Mouse (Mus musculus) midbrain, postnatal 0 days (tissue): ENCODE results near the gene Tmem239. TPM values are rescaled to one million over a fixed set of nuclear protein-coding genes. Genes with fewer than 3 reads are reported as not detected.

ENCODE experiments used
- ATAC-seq: fragments of 200-750 bp; cut with Nextera tagmentation; 2 replicates; pipeline ENCODE4 v1.8.0; 2017; ENCODE audit warnings: moderate number of reproducible peaks, mild to moderate bottlenecking, moderate TSS enrichment, moderate library complexity; ENCODE audit not compliant: low FRiP score
- DNase-seq: peaks from one replicate; pipeline ENCODE4 v3.0.0-alpha.2; 2015; ENCODE audit warnings: low spot score
- H3K27ac ChIP-seq: fragments of 300-500 bp; sonication (generic); 2 replicates; pipeline ENCODE4 v1.5.1; 2014; ENCODE audit warnings: low read depth, mild to moderate bottlenecking, low read length, mixed read lengths
- H3K27me3 ChIP-seq: fragments of 300-500 bp; sonication (generic); 2 replicates; pipeline ENCODE4 v1.6.1; 2014; ENCODE audit warnings: low read length, control low read depth, mixed read lengths; ENCODE audit not compliant: insufficient read depth
- H3K36me3 ChIP-seq: fragments of 300-500 bp; sonication (generic); 2 replicates; pipeline ENCODE4 v1.6.1; 2014; ENCODE audit warnings: low read length, control low read depth, mixed read lengths; ENCODE audit not compliant: insufficient read depth
- H3K4me1 ChIP-seq: fragments of 300-500 bp; sonication (generic); 2 replicates; pipeline ENCODE4 v1.6.1; 2014; ENCODE audit warnings: mild to moderate bottlenecking, control low read depth, antibody characterized with exemption, low read length, mixed read lengths; ENCODE audit not compliant: insufficient read depth
- H3K4me2 ChIP-seq: fragments of 300-500 bp; sonication (generic); 2 replicates; pipeline ENCODE4 v1.6.1; 2014; ENCODE audit warnings: low read depth, mild to moderate bottlenecking, low read length, mixed read lengths; ENCODE audit not compliant: poor library complexity, severe bottlenecking
- H3K4me3 ChIP-seq: fragments of 300-500 bp; sonication (generic); 2 replicates; pipeline ENCODE4 v1.5.1; 2014; ENCODE audit warnings: low read depth, mild to moderate bottlenecking, low read length, moderate library complexity
- H3K9ac ChIP-seq: fragments of 300-500 bp; sonication (generic); replicated peaks from 2 replicates; pipeline ENCODE4 v1.6.1; 2014; ENCODE audit warnings: mild to moderate bottlenecking, low read length, moderate library complexity, mixed read lengths; ENCODE audit not compliant: poor library complexity, severe bottlenecking
- H3K9me3 ChIP-seq: fragments of 300-500 bp; sonication (generic); 2 replicates; pipeline ENCODE4 v1.6.1; 2016; ENCODE audit warnings: low read length, control low read depth
- CTCF ChIP-seq: IDR thresholded peaks from 2 replicates; pipeline ENCODE4 v1.5.1; 2016; ENCODE audit warnings: antibody characterized with exemption, mild to moderate bottlenecking
- WGBS: fragments of 180-500 bp; shearing (Covaris S2); extraction: QIAGEN DNeasy Blood & Tissue Kit; methylation state at CpG from one replicate; pipeline ENCODE4 v1.1.7; 2014; 5-methylcytosine and 5-hydroxymethylcytosine counted together
- polyA plus RNA-seq: library from polyadenylated mRNA; unstranded; fragments of >200 nt; fragmentation: Nextera tagmentation; extraction: Ambion mirVana; gene quantifications from 2 replicates; pipeline ENCODE4 v1.2.1, GENCODE M21; 2015
- total RNA-seq: library from RNA; depleted of rRNA; stranded (reverse); fragments of >200 nt; gene quantifications from 2 replicates; pipeline ENCODE4 v1.2.3, GENCODE M21; 2014; rRNA removed

Tmem239 gene
- total RNA-seq (not detected in 2 replicates), polyA plus RNA-seq (0.12 TPM in 1 of 2 replicates, not detected in the other)

GRCm38 (mm10) chr2:130406178-130406577 is at the start of gene Tmem239:
Gene Tmem239, plus strand, starts transcription at chr2:130406478.
- no peaks in the 10 kb centered on the region for H3K9me3 ChIP-seq
- no peak for ATAC-seq
- no peaks in the 10 kb centered on the region for H3K36me3 ChIP-seq
- no peak for DNase-seq
- H3K9ac ChIP-seq = no peak within 1 kb of the TSS
- WGBS = 80% methylated on average over 2 of the region's 2 CpGs
- no peak for TF ChIP-seq CTCF
- no peak within 1 kb of the TSS for H3K4me3 ChIP-seq
- H3K27me3 ChIP-seq = no peaks in the 10 kb centered on the region
- H3K27ac ChIP-seq = no peak within 1 kb of the TSS
- no peaks in the 10 kb centered on the region for H3K4me1 ChIP-seq
- H3K4me2 ChIP-seq = no peak within 1 kb of the TSS

GRCm38 (mm10) chr2:130357551-130357950 is 48.7 kb upstream of the Tmem239 start:
- no peak overlapping the region for H3K9ac ChIP-seq
- H3K4me1 ChIP-seq = no peaks in the 10 kb centered on the region; the same call in 1 of the 2 replicates
- ATAC-seq = no peak
- no peaks in the 10 kb centered on the region for H3K9me3 ChIP-seq
- no peak for DNase-seq
- H3K27ac ChIP-seq = no peak overlapping the region
- TF ChIP-seq CTCF = no peak
- H3K36me3 ChIP-seq = peaks cover 8% of the 10 kb centered on the region; the same call in 1 of the 2 replicates
- 89% methylated on average over 5 of the region's 5 CpGs for WGBS
- no peak overlapping the region for H3K4me2 ChIP-seq
- H3K27me3 ChIP-seq = peaks cover 19% of the 10 kb centered on the region
- H3K4me3 ChIP-seq = no peak overlapping the region

GRCm38 (mm10) chr2:130358852-130359251 is 47.4 kb upstream of the Tmem239 start:
- TF ChIP-seq CTCF = no peak
- WGBS = 35% methylated on average over 5 of the region's 5 CpGs
- no peak overlapping the region for H3K9ac ChIP-seq
- peaks cover 29% of the 10 kb centered on the region for H3K27me3 ChIP-seq
- ATAC-seq = no peak
- no peak overlapping the region for H3K27ac ChIP-seq
- peaks cover 8% of the 10 kb centered on the region; the same call in 1 of the 2 replicates for H3K36me3 ChIP-seq
- no peak for DNase-seq
- H3K9me3 ChIP-seq = no peaks in the 10 kb centered on the region
- H3K4me2 ChIP-seq = no peak overlapping the region
- no peak overlapping the region for H3K4me3 ChIP-seq
- no peaks in the 10 kb centered on the region; the same call in 1 of the 2 replicates for H3K4me1 ChIP-seq

- Histone ChIP-seq H3K27ac (no peak overlapping the region), H3K9ac (no peak overlapping the region), H3K4me3 (no peak overlapping the region), H3K36me3 (peaks cover 8% of the 10 kb centered on the region; the same call in 1 of the 2 replicates), H3K9me3 (no peaks in the 10 kb centered on the region), H3K4me2 (no peak overlapping the region), H3K4me1 (no peaks in the 10 kb centered on the region; the same call in 1 of the 2 replicates), H3K27me3 (peaks cover 29% of the 10 kb centered on the region)
- ATAC-seq (no peak), DNase-seq (peak; percentile 70)
- peak; percentile 77 for TF ChIP-seq CTCF
- WGBS = 4% methylated on average over 14 of the region's 14 CpGs
These were observed 43.7 kb upstream of the Tmem239 start for GRCm38 (mm10) chr2:130362511-130363026.

GRCm38 (mm10) chr2:130365211-130366094 is 40.8 kb upstream of the Tmem239 start:
- ATAC-seq = peak; percentile 39
- Histone ChIP-seq H3K4me1 (no peaks in the 10 kb centered on the region; the same call in 1 of the 2 replicates), H3K9me3 (no peaks in the 10 kb centered on the region), H3K4me2 (peak overlapping the region; percentile 47), H3K27ac (no peak overlapping the region), H3K27me3 (peaks cover 27% of the 10 kb centered on the region), H3K9ac (0 out of 2 replicates have a peak overlapping the region, but pooled peaks have one; percentile 33), H3K4me3 (peak overlapping the region; percentile 27), H3K36me3 (peaks cover 8% of the 10 kb centered on the region; the same call in 1 of the 2 replicates)
- DNase-seq = peak; percentile 24
- peak; percentile 46 for TF ChIP-seq CTCF
- 10% methylated on average over 30 of the region's 30 CpGs for WGBS
